Mouse (Mus musculus) MEL (cell line): Measurements from ENCODE around the gene Snta1. TPM values are rescaled to one million over a fixed set of nuclear protein-coding genes. Genes with fewer than 3 reads are reported as not detected.

Experiments
- DNase-seq: peaks from one replicate; pipeline ENCODE4 v3.0.0; 2011; ENCODE audit warnings: low read depth, low spot score
- H3K27ac ChIP-seq: 2 replicates; pipeline ENCODE4 v1.5.1; 2012; ENCODE audit warnings: low read depth, mild to moderate bottlenecking, control low read depth, low read length, moderate library complexity; ENCODE audit not compliant: control insufficient read depth
- H3K27me3 ChIP-seq, 2 experiments: fragments of 150-350 bp in 1 of 2; sonication (generic) in 1 of 2; 2 replicates each; pipeline ENCODE4 v1.6.1; 2012; ENCODE audit warnings: low read length in 2 of 2, mild to moderate bottlenecking in 2 of 2, improper control_type of control experiment in 1 of 2, moderate library complexity in 1 of 2; ENCODE audit not compliant: insufficient read depth in 2 of 2, control insufficient read depth in 1 of 2
- H3K36me3 ChIP-seq, 2 experiments: 2 replicates each; pipeline ENCODE4 v1.6.1; 2012 to 2014; ENCODE audit warnings: low read length in 2 of 2, improper control_type of control experiment in 1 of 2, inconsistent platforms in 1 of 2, mild to moderate bottlenecking in 1 of 2; ENCODE audit not compliant: insufficient read depth in 2 of 2, control insufficient read depth in 1 of 2
- H3K4me1 ChIP-seq, 2 experiments: fragments of 150-350 bp in 1 of 2; sonication (generic) in 1 of 2; 2 replicates each; pipeline ENCODE4 v1.6.1; 2012; ENCODE audit warnings: low read length in 2 of 2, improper control_type of control experiment in 1 of 2, mild to moderate bottlenecking in 1 of 2; ENCODE audit not compliant: insufficient read depth in 2 of 2, control insufficient read depth in 1 of 2
- H3K4me3 ChIP-seq, 2 experiments: fragments of 150-350 bp in 1 of 2; sonication (generic) in 1 of 2; 2 replicates each; pipeline ENCODE4 v1.5.1; 2012; ENCODE audit warnings: low read depth in 2 of 2, low read length in 2 of 2, mild to moderate bottlenecking in 2 of 2, moderate library complexity in 2 of 2, control low read depth in 1 of 2, improper control_type of control experiment in 1 of 2; ENCODE audit not compliant: control insufficient read depth in 1 of 2, insufficient read depth in 1 of 2
- H3K79me2 ChIP-seq: 2 replicates; pipeline ENCODE4 v1.6.1; 2012; ENCODE audit warnings: mild to moderate bottlenecking, low read length, moderate library complexity; ENCODE audit not compliant: control insufficient read depth, poor library complexity, insufficient read depth
- H3K9ac ChIP-seq: 2 replicates; pipeline ENCODE4 v1.6.1; 2012; ENCODE audit warnings: low read depth, mild to moderate bottlenecking, control low read depth, low read length, moderate library complexity; ENCODE audit not compliant: control insufficient read depth, poor library complexity, severe bottlenecking
- H3K9me3 ChIP-seq: fragments of 150-350 bp; sonication (generic); replicated peaks from 2 replicates; pipeline ENCODE4 v1.6.1; 2012; ENCODE audit warnings: mild to moderate bottlenecking, low read length, improper control_type of control experiment, moderate library complexity; ENCODE audit not compliant: insufficient read depth
- BHLHE40 ChIP-seq: IDR thresholded peaks from 2 replicates; pipeline ENCODE4 v1.6.1; 2012; ENCODE audit warnings: low read depth, mild to moderate bottlenecking, inconsistent platforms, low read length, improper control_type of control experiment, borderline replicate concordance
- CHD1 ChIP-seq: IDR thresholded peaks from 2 replicates; pipeline ENCODE4 v1.6.1; 2012; ENCODE audit warnings: low read depth, mild to moderate bottlenecking, inconsistent platforms, low read length, improper control_type of control experiment
- CTCF ChIP-seq, 3 experiments: IDR thresholded peaks in 2 of 3; conservative IDR thresholded peaks in 1 of 3; 2 replicates each; pipeline ENCODE4 v1.5.1; 2011 to 2012; ENCODE audit warnings: low read length in 3 of 3, low read depth in 2 of 3, mild to moderate bottlenecking in 2 of 3, improper control_type of control experiment in 1 of 3, inconsistent platforms in 1 of 3, mixed read lengths in 1 of 3, moderate library complexity in 1 of 3; ENCODE audit not compliant: control insufficient read depth in 1 of 3, insufficient read depth in 1 of 3, poor library complexity in 1 of 3, severe bottlenecking in 1 of 3
- ETS1 ChIP-seq: IDR thresholded peaks from 2 replicates; pipeline ENCODE4 v1.6.1; 2012; ENCODE audit warnings: low read depth, mild to moderate bottlenecking, inconsistent platforms, low read length, improper control_type of control experiment, moderate library complexity
- GABPA ChIP-seq: IDR thresholded peaks from 2 replicates; pipeline ENCODE4 v1.6.1; 2012; ENCODE audit warnings: low read depth, mild to moderate bottlenecking, inconsistent platforms, low read length, improper control_type of control experiment, moderate library complexity
- KAT2A ChIP-seq: conservative IDR thresholded peaks from 2 replicates; pipeline ENCODE4 v1.6.1; 2012; ENCODE audit warnings: low read depth, low read length, improper control_type of control experiment, inconsistent platforms
- MAZ ChIP-seq: IDR thresholded peaks from 2 replicates; pipeline ENCODE4 v1.6.1; 2012; ENCODE audit warnings: low read depth, mild to moderate bottlenecking, inconsistent platforms, low read length, improper control_type of control experiment
- RAD21 ChIP-seq: IDR thresholded peaks from 2 replicates; pipeline ENCODE4 v1.6.1; 2011; ENCODE audit warnings: mild to moderate bottlenecking, low read depth, low read length, improper control_type of control experiment
- SIN3A ChIP-seq: IDR thresholded peaks from 2 replicates; pipeline ENCODE4 v1.6.1; 2012; ENCODE audit warnings: low read length, improper control_type of control experiment, inconsistent platforms
- SMC3 ChIP-seq: IDR thresholded peaks from 2 replicates; pipeline ENCODE4 v1.6.1; 2011; ENCODE audit warnings: low read depth, low read length, improper control_type of control experiment
- TBP ChIP-seq: IDR thresholded peaks from 2 replicates; pipeline ENCODE4 v1.8.0; 2011; ENCODE audit warnings: low read depth, low read length, improper control_type of control experiment
- USF2 ChIP-seq, 2 experiments: IDR thresholded peaks; 2 replicates each; pipeline ENCODE4 v1.6.1; 2011 to 2012; ENCODE audit warnings: improper control_type of control experiment in 2 of 2, low read length in 2 of 2, borderline replicate concordance in 1 of 2, inconsistent platforms in 1 of 2, low read depth in 1 of 2, mild to moderate bottlenecking in 1 of 2; ENCODE audit not compliant: insufficient read depth in 1 of 2
- ZC3H11A ChIP-seq: IDR thresholded peaks from 2 replicates; pipeline ENCODE4 v1.6.1; 2012; ENCODE audit warnings: low read depth, mild to moderate bottlenecking, inconsistent platforms, low read length, improper control_type of control experiment
- ZMIZ1 ChIP-seq: IDR thresholded peaks from 2 replicates; pipeline ENCODE4 v1.6.1; 2012; ENCODE audit warnings: low read depth, mild to moderate bottlenecking, inconsistent platforms, low read length, improper control_type of control experiment, moderate library complexity
- ZNF384 ChIP-seq: IDR thresholded peaks from 2 replicates; pipeline ENCODE4 v1.6.1; 2012; ENCODE audit warnings: low read depth, mild to moderate bottlenecking, inconsistent platforms, low read length, improper control_type of control experiment
- polyA plus RNA-seq, 2 experiments: library from polyadenylated mRNA; stranded (reverse) in 1 of 2; unstranded in 1 of 2; fragments of >175 nt in 1 of 2; fragments of >200 nt in 1 of 2; gene quantifications; 2 replicates each; pipeline versions ENCODE4 v1.2.1 to v1.2.4; 2012; ENCODE audit warnings: low replicate concordance in 2 of 2, low read depth in 1 of 2; ENCODE audit not compliant: insufficient read length in 2 of 2, insufficient read depth in 1 of 2, missing spikeins in 1 of 2
- total RNA-seq: library from RNA; depleted of rRNA; stranded (reverse); fragments of 300-350 nt; gene quantifications from 2 replicates; pipeline ENCODE4 v1.2.3, GENCODE M21; 2012

Snta1 gene
- total and polyA plus RNA-seq, 3 experiments: 2.7 to 6.7 TPM; not detected in 1

DNA sequence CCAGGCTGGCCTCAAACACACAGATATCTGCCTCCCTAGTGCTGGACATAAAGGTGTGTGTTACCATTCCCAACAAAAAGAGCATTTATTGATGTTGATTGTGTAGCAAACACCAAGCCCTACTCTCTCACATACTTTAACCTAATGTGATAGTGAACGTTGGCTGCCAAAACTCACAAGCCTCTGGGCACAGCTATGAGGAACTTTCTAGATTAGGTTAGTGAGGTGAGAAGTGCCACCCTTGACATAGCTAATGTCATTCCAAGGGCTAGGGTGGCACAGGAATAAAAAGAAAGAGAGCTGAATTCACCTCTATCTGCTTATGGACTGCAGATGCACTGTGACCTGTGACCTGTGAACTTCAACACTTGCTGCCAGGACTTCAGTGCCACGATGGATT is 11.4 kb downstream of the Snta1 start:
- Histone ChIP-seq H3K36me3 (no peaks in the 10 kb centered on the region), H3K79me2 (no peaks in the 10 kb centered on the region), H3K27ac (no peak overlapping the region), H3K4me1 (no peaks in the 10 kb centered on the region), H3K9ac (no peak overlapping the region), H3K9me3 (no peaks in the 10 kb centered on the region), H3K4me3 (no peak overlapping the region), H3K27me3 (no peaks in the 10 kb centered on the region)
- DNase-seq: no peak
- TF ChIP-seq CHD1 (no peak), MAZ (no peak), SMC3 (no peak), BHLHE40 (no peak), ZC3H11A (no peak), GABPA (no peak), USF2 (IDR thresholded peaks at IDR 0.05; ENCODE audit: borderline replicate concordance in 1 of 2, insufficient read depth in 1 of 2, low read depth in 1 of 2, low read length in 2 of 2) (no peak), SIN3A (no peak), ETS1 (no peak), RAD21 (no peak), CTCF (IDR thresholded peaks at IDR 0.05 in 2 of 3, conservative IDR thresholded peaks at IDR 0.05 in 1 of 3; ENCODE audit: control insufficient read depth in 1 of 3, insufficient read depth in 1 of 3, low read depth in 2 of 3, low read length in 3 of 3, poor library complexity in 1 of 3, severe bottlenecking in 1 of 3) (no peak), KAT2A (no peak), ZNF384 (no peak)

DNA sequence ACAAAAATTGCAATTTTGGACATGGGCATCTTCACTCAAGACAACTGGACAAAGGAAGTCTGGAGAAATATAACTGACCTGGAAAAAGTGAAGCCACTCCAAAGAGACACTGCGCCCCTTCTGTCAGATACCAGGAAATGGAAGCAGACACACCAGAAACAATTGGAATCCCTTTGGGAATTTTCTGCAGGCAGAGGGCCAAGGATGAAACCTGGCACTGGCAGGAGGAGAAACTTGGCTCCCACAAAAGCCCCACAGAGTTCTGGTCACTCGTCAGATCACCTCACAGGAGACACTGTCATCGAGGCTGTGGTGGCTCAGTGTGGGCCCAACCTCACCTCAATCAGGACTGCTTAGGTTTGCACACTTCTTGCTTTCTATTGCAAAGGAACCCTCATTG is 13.3 kb downstream of the Snta1 start:
- TF ChIP-seq ZMIZ1: no peak
- H3K9ac ChIP-seq: no peak overlapping the region
- H3K9me3 ChIP-seq: no peaks in the 10 kb centered on the region
- no peaks in the 10 kb centered on the region for H3K27me3 ChIP-seq
- no peaks in the 10 kb centered on the region for H3K79me2 ChIP-seq
- no peak overlapping the region for H3K4me3 ChIP-seq
- DNase-seq: no peak
- no peaks in the 10 kb centered on the region for H3K4me1 ChIP-seq
- H3K27ac ChIP-seq: no peak overlapping the region
- H3K36me3 ChIP-seq: no peaks in the 10 kb centered on the region

GRCm38 (mm10) chr2:154390180-154390964 is 17.5 kb downstream of the Snta1 start:
- TF ChIP-seq TBP (no peak), ZMIZ1 (no peak)
- no peak overlapping the region for H3K27ac ChIP-seq
- no peaks in the 10 kb centered on the region for H3K36me3 ChIP-seq
- H3K4me1 ChIP-seq: no peaks in the 10 kb centered on the region
- DNase-seq: no peak
- H3K79me2 ChIP-seq: no peaks in the 10 kb centered on the region
- H3K4me3 ChIP-seq: no peak overlapping the region
- no peaks in the 10 kb centered on the region for H3K9me3 ChIP-seq
- H3K27me3 ChIP-seq: no peaks in the 10 kb centered on the region
- H3K9ac ChIP-seq: no peak overlapping the region
